Mouse (Mus musculus) C2C12 (cell line): Measurements from ENCODE around the gene Ncoa6.

Experiments used
- CEBPB ChIP-seq: IDR thresholded peaks from one replicate; pipeline ENCODE4 v1.6.1; 2011; ENCODE audit warnings: low read depth, mild to moderate bottlenecking, control low read depth, moderate library complexity
- CTCF ChIP-seq: IDR thresholded peaks from one replicate; pipeline ENCODE4 v1.5.1; 2011; ENCODE audit not compliant: control insufficient read depth, insufficient read depth, insufficient read length
- FOSL1 ChIP-seq: IDR thresholded peaks from one replicate; pipeline ENCODE4 v1.8.0; 2011; ENCODE audit warnings: mild to moderate bottlenecking, low read length; ENCODE audit not compliant: poor library complexity, insufficient read depth, severe bottlenecking
- MAX ChIP-seq: IDR thresholded peaks from one replicate; pipeline ENCODE4 v1.6.1; 2011; ENCODE audit warnings: mild to moderate bottlenecking, control low read depth
- MYOD1 ChIP-seq: IDR thresholded peaks from one replicate; pipeline ENCODE4 v1.6.1; 2011; ENCODE audit warnings: low read depth; ENCODE audit not compliant: control insufficient read depth, insufficient read length
- MYOG ChIP-seq: IDR thresholded peaks from one replicate; pipeline ENCODE4 v1.6.1; 2011; ENCODE audit not compliant: control insufficient read depth, insufficient read length; ENCODE audit errors: extremely low read depth
- USF1 ChIP-seq: IDR thresholded peaks from one replicate; pipeline ENCODE4 v1.6.1; 2011; ENCODE audit warnings: low read depth, mild to moderate bottlenecking, control low read depth, moderate library complexity

GRCm38 (mm10) chr2:155380261-155381059 lies 93.2 kb downstream of the Ncoa6 start, which contains the start of gene Trp53inp2:
- TF ChIP-seq MAX, result no peak
- no peak for TF ChIP-seq CTCF
- TF ChIP-seq CEBPB, result no peak
- TF ChIP-seq MYOD1, result no peak
- TF ChIP-seq USF1, result no peak
- no peak for TF ChIP-seq MYOG
- TF ChIP-seq FOSL1, result no peak
